Mouse (Mus musculus) G1E (cell line): Measurements from ENCODE around the gene Olfr90.

Experiments used
- CTCF ChIP-seq: IDR thresholded peaks from 2 replicates; pipeline ENCODE4 v1.5.1; 2012; ENCODE audit warnings: low read depth, low read length, inconsistent platforms, mixed read lengths
- GATA1 ChIP-seq: IDR thresholded peaks from 2 replicates; pipeline ENCODE4 v1.6.1; 2012; ENCODE audit warnings: borderline replicate concordance, low read length, inconsistent platforms, mixed read lengths
- POLR2AphosphoS5 ChIP-seq: IDR thresholded peaks from 2 replicates; pipeline ENCODE4 v1.6.1; 2012; ENCODE audit warnings: low read depth, low read length, inconsistent platforms; ENCODE audit not compliant: insufficient replicate concordance

GRCm38 (mm10) chr17:37078990-37079389 is 9.3 kb downstream of the Olfr90 start:
- TF ChIP-seq CTCF (no peak), POLR2AphosphoS5 (no peak), GATA1 (no peak)
